Mouse (Mus musculus) forebrain, embryonic 11.5 days (tissue): ENCODE measurements around the gene Pum2. TPM values are rescaled to one million over a fixed set of nuclear protein-coding genes. Genes with fewer than 3 reads are reported as not detected.

ENCODE experiments used
- ATAC-seq: fragments of 200-750 bp; cut with Nextera tagmentation; replicated peaks from 2 replicates; pipeline ENCODE4 v1.8.0; 2017; ENCODE audit warnings: moderate TSS enrichment; ENCODE audit not compliant: low FRiP score
- DNase-seq: peaks from one replicate; pipeline ENCODE4 v3.0.0-alpha.2; 2017; ENCODE audit warnings: low spot score
- H3K27ac ChIP-seq: fragments of 300-500 bp; sonication (generic); 2 replicates; pipeline ENCODE4 v1.5.1; 2014; ENCODE audit warnings: low read depth, low read length
- H3K27me3 ChIP-seq: fragments of 300-500 bp; sonication (generic); 2 replicates; pipeline ENCODE4 v1.6.1; 2014; ENCODE audit warnings: mild to moderate bottlenecking, low read length, mixed read lengths; ENCODE audit not compliant: control insufficient read depth, insufficient read depth
- H3K36me3 ChIP-seq: fragments of 300-500 bp; sonication (generic); 2 replicates; pipeline ENCODE4 v1.6.1; 2014; ENCODE audit warnings: mild to moderate bottlenecking, low read length, moderate library complexity, mixed read lengths; ENCODE audit not compliant: control insufficient read depth, insufficient read depth
- H3K4me1 ChIP-seq: fragments of 300-500 bp; sonication (generic); replicated peaks from 2 replicates; pipeline ENCODE4 v1.6.1; 2014; ENCODE audit warnings: low read length, mixed read lengths; ENCODE audit not compliant: control insufficient read depth, insufficient read depth
- H3K4me2 ChIP-seq: fragments of 300-500 bp; sonication (generic); 2 replicates; pipeline ENCODE4 v1.6.1; 2014; ENCODE audit warnings: low read depth, mild to moderate bottlenecking, low read length, moderate library complexity, mixed read lengths; ENCODE audit not compliant: severe bottlenecking
- H3K4me3 ChIP-seq: fragments of 300-500 bp; sonication (generic); 2 replicates; pipeline ENCODE4 v1.5.1; 2014; ENCODE audit warnings: low read depth, low read length
- H3K9ac ChIP-seq: fragments of 300-500 bp; sonication (generic); 2 replicates; pipeline ENCODE4 v1.6.1; 2014; ENCODE audit warnings: low read length
- H3K9me3 ChIP-seq: fragments of 300-500 bp; sonication (generic); 2 replicates; pipeline ENCODE4 v1.6.1; 2016; ENCODE audit warnings: low read length, mixed read lengths; ENCODE audit not compliant: control insufficient read depth
- WGBS: fragments of 180-500 bp; shearing (Covaris S2); extraction: QIAGEN DNeasy Blood & Tissue Kit; methylation state at CpG from one replicate; pipeline ENCODE4 v1.1.7; 2014; 5-methylcytosine and 5-hydroxymethylcytosine counted together
- polyA plus RNA-seq: library from polyadenylated mRNA; unstranded; fragments of >200 nt; fragmentation: Nextera tagmentation; extraction: Ambion mirVana; gene quantifications from 2 replicates; pipeline ENCODE4 v1.2.1, GENCODE M21; 2014

Pum2 gene
- polyA plus RNA-seq, 1 experiment from 2014 or later, result 106 TPM

DNA sequence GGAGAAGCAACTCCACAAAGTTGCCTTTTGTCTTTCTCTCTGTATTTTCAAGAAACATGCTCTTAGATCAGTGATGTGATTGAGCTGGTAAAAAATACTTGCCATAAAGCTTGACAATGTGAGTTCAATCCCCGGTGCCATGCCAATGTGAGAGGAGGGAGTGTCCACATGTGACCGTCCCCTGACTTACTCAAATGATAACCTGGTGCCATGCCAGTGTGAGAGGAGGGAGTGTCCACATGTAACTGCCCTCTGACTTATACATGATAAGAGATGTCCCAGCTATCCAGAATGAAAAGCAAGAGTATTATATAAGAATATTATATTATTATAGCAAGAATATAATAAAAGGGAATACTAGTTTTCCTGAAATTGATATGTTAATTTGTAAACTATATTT lies 34.9 kb downstream of the Pum2 start:
- H3K4me1 ChIP-seq, result no peaks in the 10 kb centered on the region
- H3K27ac ChIP-seq, result no peak overlapping the region
- ATAC-seq (no peak), DNase-seq (no peak)
- no peaks in the 10 kb centered on the region for H3K9me3 ChIP-seq
- no peak overlapping the region for H3K9ac ChIP-seq
- no peak overlapping the region for H3K4me3 ChIP-seq
- WGBS, result 96% methylated on average over 2 of the region's 2 CpGs
- no peaks in the 10 kb centered on the region; the same call in 1 of the 2 replicates for H3K36me3 ChIP-seq
- no peak overlapping the region for H3K4me2 ChIP-seq
- H3K27me3 ChIP-seq, result no peaks in the 10 kb centered on the region

DNA sequence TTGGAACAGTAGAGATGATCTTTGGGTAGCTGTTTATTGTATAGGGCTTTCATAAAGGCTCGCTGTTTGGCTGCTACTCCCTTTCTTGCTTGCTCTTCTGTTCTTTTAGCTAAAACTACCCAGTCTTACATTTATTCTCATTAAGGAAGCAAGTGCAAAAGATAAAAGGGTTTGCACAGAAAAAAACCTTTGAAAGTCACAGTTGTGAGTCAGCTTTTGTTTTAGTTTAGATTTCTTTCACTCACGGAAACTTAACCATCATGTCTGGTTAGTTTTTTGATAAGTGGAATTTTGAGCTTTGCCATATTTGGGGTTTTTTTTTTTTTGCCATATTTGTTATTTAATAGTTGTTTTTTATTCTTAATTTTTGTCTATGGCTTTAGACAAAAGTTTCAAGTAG lies 38.7 kb downstream of the Pum2 start:
- ATAC-seq, result no peak
- H3K9ac ChIP-seq, result no peak overlapping the region
- DNase-seq, result no peak
- no peak overlapping the region for H3K4me3 ChIP-seq
- H3K4me1 ChIP-seq, result no peaks in the 10 kb centered on the region
- H3K4me2 ChIP-seq, result no peak overlapping the region
- H3K27ac ChIP-seq, result no peak overlapping the region
- WGBS, result 86% methylated on average over 2 of the region's 2 CpGs
- no peaks in the 10 kb centered on the region for H3K9me3 ChIP-seq
- H3K36me3 ChIP-seq, result no peaks in the 10 kb centered on the region; the same call in 1 of the 2 replicates
- no peaks in the 10 kb centered on the region for H3K27me3 ChIP-seq

DNA sequence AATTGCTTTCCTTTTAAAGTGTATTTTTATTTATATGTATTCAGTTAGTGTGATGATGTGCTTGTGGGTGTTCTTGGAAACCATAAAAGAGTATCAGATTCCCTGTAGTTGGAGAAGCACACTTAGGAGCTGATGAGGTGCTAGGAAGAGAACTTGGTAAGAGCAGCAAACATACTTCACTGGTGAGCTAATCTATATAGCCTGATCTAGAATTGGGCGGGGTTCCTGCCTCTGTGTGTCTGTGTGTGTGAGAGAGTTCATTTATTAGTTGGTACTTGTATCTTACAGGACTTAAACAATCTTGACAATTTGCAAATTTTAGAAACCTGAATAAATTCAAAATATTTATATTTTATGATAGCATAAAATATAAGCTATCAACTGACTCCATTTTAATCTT lies 42.2 kb downstream of the Pum2 start:
- DNase-seq (no peak), ATAC-seq (no peak)
- Histone ChIP-seq H3K4me3 (no peak overlapping the region), H3K27me3 (no peaks in the 10 kb centered on the region), H3K9ac (no peak overlapping the region), H3K36me3 (no peaks in the 10 kb centered on the region; the same call in 1 of the 2 replicates), H3K9me3 (no peaks in the 10 kb centered on the region), H3K27ac (no peak overlapping the region), H3K4me2 (no peak overlapping the region), H3K4me1 (no peaks in the 10 kb centered on the region)
- WGBS, result 91% methylated on average over 1 of the region's 1 CpGs

DNA sequence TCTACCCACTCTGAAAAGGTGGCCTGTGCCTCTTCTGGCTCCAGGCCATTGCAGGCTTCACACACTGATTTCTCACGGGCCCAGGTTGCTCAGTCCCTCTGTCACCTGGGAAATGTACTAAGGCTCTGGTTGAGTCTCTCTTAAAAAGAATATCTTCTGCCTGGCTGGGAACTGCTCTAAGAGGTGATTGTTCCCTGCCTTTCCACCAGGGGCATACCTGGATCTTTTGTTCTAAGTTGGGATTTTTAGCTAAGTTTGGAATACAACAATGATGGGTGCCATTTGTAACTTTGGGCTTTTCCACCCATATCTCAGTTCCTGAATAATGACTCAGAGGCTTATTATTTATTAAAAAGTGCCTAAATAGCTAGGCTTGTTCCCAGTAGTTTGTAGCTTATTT lies 53.0 kb downstream of the Pum2 start:
- H3K4me2 ChIP-seq, result no peak overlapping the region
- H3K9ac ChIP-seq, result no peak overlapping the region
- no peak overlapping the region for H3K4me3 ChIP-seq
- DNase-seq (no peak), ATAC-seq (no peak)
- 64% methylated on average over 1 of the region's 1 CpGs for WGBS
- no peak overlapping the region for H3K27ac ChIP-seq
- H3K9me3 ChIP-seq, result no peaks in the 10 kb centered on the region
- H3K4me1 ChIP-seq, result no peaks in the 10 kb centered on the region
- H3K36me3 ChIP-seq, result peaks cover 6% of the 10 kb centered on the region; the same call in 1 of the 2 replicates
- H3K27me3 ChIP-seq, result no peaks in the 10 kb centered on the region

DNA sequence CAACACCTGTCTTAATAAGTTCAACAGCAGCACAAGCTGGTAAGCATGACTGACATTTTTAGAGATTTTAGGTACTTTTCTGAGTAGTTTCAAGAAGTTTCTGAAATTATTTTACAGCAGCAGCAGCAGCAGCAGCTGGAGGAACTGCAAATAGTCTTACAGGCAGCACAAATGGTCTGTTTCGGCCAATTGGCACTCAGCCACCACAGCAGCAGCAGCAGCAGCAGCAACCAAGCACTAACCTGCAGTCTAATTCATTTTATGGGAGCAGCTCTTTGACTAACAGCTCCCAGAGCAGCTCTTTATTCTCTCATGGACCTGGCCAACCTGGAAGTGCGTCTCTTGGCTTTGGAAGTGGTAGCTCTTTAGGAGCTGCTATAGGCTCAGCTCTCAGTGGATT lies 54.8 kb downstream of the Pum2 start:
- H3K36me3 ChIP-seq, result peaks cover 6% of the 10 kb centered on the region; the same call in 1 of the 2 replicates
- H3K4me3 ChIP-seq, result no peak overlapping the region
- WGBS, result 94% methylated on average over 2 of the region's 2 CpGs
- H3K9me3 ChIP-seq, result no peaks in the 10 kb centered on the region
- ATAC-seq (no peak), DNase-seq (no peak)
- no peak overlapping the region for H3K27ac ChIP-seq
- H3K9ac ChIP-seq, result no peak overlapping the region
- no peak overlapping the region for H3K4me2 ChIP-seq
- H3K4me1 ChIP-seq, result no peaks in the 10 kb centered on the region
- H3K27me3 ChIP-seq, result no peaks in the 10 kb centered on the region

DNA sequence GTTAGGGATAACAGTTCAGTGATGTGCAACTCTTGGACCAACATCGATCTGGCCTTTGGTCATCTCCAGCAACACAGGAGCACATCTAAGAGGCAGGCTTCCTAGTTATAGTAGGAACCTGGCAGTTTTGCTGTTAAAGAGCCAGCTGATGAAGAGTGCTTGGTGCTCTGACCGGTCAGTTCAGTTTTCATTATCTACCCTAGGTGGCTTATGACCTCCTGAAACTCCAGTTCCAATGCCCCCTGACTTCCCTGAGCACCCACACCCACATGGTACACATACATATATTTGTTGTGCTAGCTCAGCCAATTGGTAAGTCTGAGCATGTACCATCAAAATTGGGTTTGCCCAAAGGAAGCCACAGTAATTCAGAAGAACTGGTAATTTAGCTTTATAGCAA lies 79.7 kb downstream of the Pum2 start:
- Histone ChIP-seq H3K27me3 (no peaks in the 10 kb centered on the region), H3K36me3 (peaks cover 10% of the 10 kb centered on the region; the same call in 1 of the 2 replicates), H3K4me3 (no peak overlapping the region), H3K9ac (no peak overlapping the region), H3K9me3 (no peaks in the 10 kb centered on the region; the same call in 1 of the 2 replicates), H3K27ac (no peak overlapping the region), H3K4me2 (no peak overlapping the region), H3K4me1 (no peaks in the 10 kb centered on the region)
- ATAC-seq (no peak), DNase-seq (no peak)
- WGBS, result 100% methylated on average over 2 of the region's 2 CpGs

DNA sequence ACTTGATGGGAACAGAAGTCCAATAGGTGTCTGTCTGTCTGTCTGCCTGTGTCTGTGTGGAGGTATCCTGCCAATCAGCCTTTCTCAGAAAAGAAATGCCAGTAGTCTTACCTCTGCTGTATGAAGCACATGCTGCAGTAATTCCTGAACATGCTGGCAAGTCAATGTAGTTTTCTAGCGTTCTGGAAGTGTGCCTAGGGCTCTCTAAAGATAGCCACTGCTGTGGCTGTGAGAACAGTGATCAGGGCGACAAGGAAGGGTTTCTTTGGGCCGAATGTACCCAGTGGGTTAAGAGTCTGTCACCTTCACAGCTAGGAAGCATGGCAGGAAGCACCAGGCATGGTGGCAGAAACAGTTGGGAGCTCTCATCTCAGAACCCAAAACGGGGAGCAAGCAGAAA lies 80.2 kb downstream of the Pum2 start:
- H3K4me3 ChIP-seq, result no peak overlapping the region
- no peak overlapping the region for H3K27ac ChIP-seq
- peaks cover 8% of the 10 kb centered on the region; the same call in 1 of the 2 replicates for H3K36me3 ChIP-seq
- WGBS, result 84% methylated on average over 4 of the region's 4 CpGs
- H3K4me2 ChIP-seq, result no peak overlapping the region
- DNase-seq (no peak), ATAC-seq (no peak)
- H3K9me3 ChIP-seq, result no peaks in the 10 kb centered on the region; the same call in 1 of the 2 replicates
- H3K4me1 ChIP-seq, result no peaks in the 10 kb centered on the region
- H3K27me3 ChIP-seq, result no peaks in the 10 kb centered on the region
- H3K9ac ChIP-seq, result no peak overlapping the region

DNA sequence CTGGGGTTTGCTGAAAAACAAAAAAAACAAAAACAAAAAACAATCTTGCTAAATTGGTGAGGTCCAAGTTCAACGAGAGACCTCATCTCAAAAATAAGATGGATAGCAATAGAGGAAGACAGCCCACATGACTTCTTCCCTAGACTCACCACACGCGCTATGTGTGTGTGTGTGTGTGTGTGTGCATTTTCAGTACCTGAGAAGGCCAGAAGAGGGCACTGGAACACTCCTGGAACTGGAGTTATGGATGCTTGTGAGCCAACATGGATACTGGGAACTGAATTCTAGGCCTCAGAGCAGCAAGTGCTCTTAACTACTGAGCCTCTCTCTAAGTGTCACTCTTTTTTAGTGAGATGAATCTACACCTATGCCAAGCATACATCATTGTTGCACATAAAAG lies 84.1 kb downstream of the Pum2 start:
- Histone ChIP-seq H3K4me3 (no peak overlapping the region), H3K9ac (no peak overlapping the region), H3K9me3 (no peaks in the 10 kb centered on the region; the same call in 1 of the 2 replicates), H3K4me2 (no peak overlapping the region), H3K27ac (no peak overlapping the region), H3K4me1 (no peaks in the 10 kb centered on the region), H3K36me3 (no peaks in the 10 kb centered on the region; the same call in 1 of the 2 replicates), H3K27me3 (no peaks in the 10 kb centered on the region)
- DNase-seq (no peak), ATAC-seq (no peak)
- 99% methylated on average over 3 of the region's 3 CpGs for WGBS

DNA sequence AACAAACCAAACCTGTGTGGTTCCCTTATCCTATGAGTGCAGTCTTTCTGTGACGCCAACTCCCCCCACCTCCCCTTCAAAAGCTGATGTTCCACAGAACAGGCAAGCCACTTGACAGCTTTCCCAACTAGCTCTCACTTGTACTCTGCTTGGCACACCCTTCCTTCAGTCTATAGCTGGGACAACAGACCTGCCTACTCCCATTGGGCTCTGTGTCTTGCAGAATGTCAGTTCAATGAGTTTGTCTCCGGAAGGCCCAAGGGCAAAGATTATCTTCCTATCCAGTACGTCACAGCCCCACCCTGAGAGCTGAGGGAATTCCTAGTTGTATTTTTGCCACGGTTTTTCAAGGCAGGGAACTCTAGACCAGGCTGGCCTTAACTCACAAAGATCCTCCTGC lies 85.2 kb downstream of the Pum2 start:
- ATAC-seq, result no peak
- no peak for DNase-seq
- no peaks in the 10 kb centered on the region for H3K4me1 ChIP-seq
- no peak overlapping the region for H3K27ac ChIP-seq
- no peaks in the 10 kb centered on the region; the same call in 1 of the 2 replicates for H3K36me3 ChIP-seq
- no peak overlapping the region for H3K4me3 ChIP-seq
- H3K9me3 ChIP-seq, result no peaks in the 10 kb centered on the region; the same call in 1 of the 2 replicates
- H3K27me3 ChIP-seq, result no peaks in the 10 kb centered on the region
- no peak overlapping the region for H3K9ac ChIP-seq
- no peak overlapping the region for H3K4me2 ChIP-seq
- WGBS, result 87% methylated on average over 4 of the region's 4 CpGs
